Comparison of ENCODE assay signal across 20 mouse cellular contexts in genomic region chr2:153393045-153393444, GRCm38 (mm10). TPM values are rescaled to one million over a fixed set of nuclear protein-coding genes. Genes with fewer than 3 reads are reported as not detected.
DNase-seq lines count a peak whose midpoint lies in the region; ATAC-seq and TF ChIP-seq lines count a peak whose summit lies in the region.
"Had no signal": no experiment of that assay in that cellular context is flagged by ENCODE, and none has a peak within 500 bp of the region (broad histone marks: within the 10 kb centered on the region; RNA-seq: fewer than 3 reads in every experiment).

No protein-coding gene starts in this region.

- H3K27me3 ChIP-seq in liver, adult 2 months (ENCODE audit: control insufficient read depth, insufficient read depth, low read length), result no peaks in the 10 kb centered on the region
- no peaks in the 10 kb centered on the region for H3K27me3 ChIP-seq in heart, embryonic 15.5 days
- no peaks in the 10 kb centered on the region for H3K27me3 ChIP-seq in embryonic facial prominence, embryonic 10.5 days (replicated peaks; ENCODE audit: low read depth, poor library complexity, severe bottlenecking)
- H3K27me3 ChIP-seq: hindbrain, embryonic 12.5 days; liver, embryonic 13.5 days; lung, embryonic 15.5 days; midbrain, embryonic 12.5 days had no signal

- H3K27ac ChIP-seq in liver, adult 2 months (replicated peaks; ENCODE audit: insufficient read depth, low read depth, low read length), result no peak overlapping the region
- H3K27ac ChIP-seq in heart, embryonic 15.5 days, result peak overlapping the region; percentile 31; the same call in 1 of the 2 replicates
- H3K27ac ChIP-seq in embryonic facial prominence, embryonic 10.5 days (replicated peaks), result no peak overlapping the region
- H3K27ac ChIP-seq: hindbrain, embryonic 12.5 days; limb, embryonic 10.5 days; liver, embryonic 13.5 days; lung, embryonic 15.5 days; macrophage; midbrain, embryonic 12.5 days; stomach, postnatal 0 days had no signal

- no peak overlapping the region for H3K4me3 ChIP-seq in liver, adult 2 months (ENCODE audit: insufficient read depth, low read depth, low read length)
- H3K4me3 ChIP-seq in heart, embryonic 15.5 days, result no peak overlapping the region
- no peak overlapping the region for H3K4me3 ChIP-seq in embryonic facial prominence, embryonic 10.5 days
- H3K4me3 ChIP-seq: hindbrain, embryonic 12.5 days; limb, embryonic 10.5 days; liver, embryonic 13.5 days; lung, embryonic 15.5 days; midbrain, embryonic 12.5 days had no signal

- no peaks in the 10 kb centered on the region for H3K4me1 ChIP-seq in liver, adult 2 months (ENCODE audit: control insufficient read depth, insufficient read depth, low read length)
- H3K4me1 ChIP-seq in heart, embryonic 15.5 days (replicated peaks), result peaks cover 16% of the 10 kb centered on the region
- no peaks in the 10 kb centered on the region for H3K4me1 ChIP-seq in embryonic facial prominence, embryonic 10.5 days
- H3K4me1 ChIP-seq: hindbrain, embryonic 12.5 days; limb, embryonic 10.5 days; lung, embryonic 15.5 days; midbrain, embryonic 12.5 days had no signal

- ATAC-seq in heart, embryonic 15.5 days (replicated peaks; ENCODE audit: insufficient number of reproducible peaks, insufficient read depth, low FRiP score, low read depth), result 0 out of 2 replicates have a peak, but pooled peaks have one; percentile 47
- ATAC-seq: inflammation-experienced regulatory T-cells, adult 6 months had no signal

- no peaks in the 10 kb centered on the region; the same call in 1 of the 2 replicates for H3K79me2 ChIP-seq in liver, adult 2 months (ENCODE audit: control insufficient read depth, insufficient read depth, low read length)

- no peak overlapping the region for H3K9ac ChIP-seq in liver, adult 2 months (ENCODE audit: low read depth, low read length)
- H3K9ac ChIP-seq in heart, embryonic 15.5 days, result no peak overlapping the region
- H3K9ac ChIP-seq: hindbrain, embryonic 12.5 days; liver, embryonic 13.5 days; lung, embryonic 15.5 days; midbrain, embryonic 12.5 days had no signal

- H3K4me2 ChIP-seq in heart, embryonic 15.5 days, result no peak overlapping the region
- H3K4me2 ChIP-seq: hindbrain, embryonic 12.5 days; liver, embryonic 13.5 days; lung, embryonic 15.5 days; midbrain, embryonic 12.5 days had no signal

- peak; percentile 33 for DNase-seq in liver, adult 2 months (ENCODE audit: extremely low read depth, low read depth, low spot score)
- no peak for DNase-seq in liver
- peak; percentile 53 for DNase-seq in cerebellum, adult 8-10 months
- DNase-seq in embryonic facial prominence, embryonic 10.5 days (ENCODE audit: low spot score), result no peak
- DNase-seq in layer of hippocampus, adult 11-12 months (ENCODE audit: low spot score), result no peak
- DNase-seq in kidney, postnatal 14 days, result no peak
- DNase-seq: adrenal gland, adult 2 months; gastrocnemius, postnatal 25 days; kidney, adult 8-10 months; liver, embryonic 13.5 days; right cerebral cortex, postnatal 25 days; thymus, postnatal 14 days had no signal

- no peak for TF ChIP-seq POLR2A in liver, adult 2 months (IDR thresholded peaks at IDR 0.05; ENCODE audit: extremely low read depth, insufficient read depth, low read length)

- peaks cover 69% of the 10 kb centered on the region for H3K36me3 ChIP-seq in liver, adult 2 months (ENCODE audit: control insufficient read depth, insufficient read depth, low read length)
- H3K36me3 ChIP-seq in heart, embryonic 15.5 days, result peaks cover 68% of the 10 kb centered on the region
- H3K36me3 ChIP-seq in embryonic facial prominence, embryonic 10.5 days (replicated peaks), result peaks cover 97% of the 10 kb centered on the region

- TF ChIP-seq CTCF in liver, adult 2 months (IDR thresholded peaks at IDR 0.05; ENCODE audit: low read depth, low read length), result no peak

- H3K9me3 ChIP-seq in heart, embryonic 15.5 days (replicated peaks), result no peaks in the 10 kb centered on the region
- H3K9me3 ChIP-seq in embryonic facial prominence, embryonic 10.5 days, result peaks cover 9% of the 10 kb centered on the region; the same call in 1 of the 2 replicates
- H3K9me3 ChIP-seq: hindbrain, embryonic 12.5 days; limb, embryonic 10.5 days; liver, embryonic 13.5 days; lung, embryonic 15.5 days; midbrain, embryonic 12.5 days had no signal

- WGBS in liver, adult 2 months, result 81% methylated on average over 10 of the region's 10 CpGs
- 54% methylated on average over 10 of the region's 10 CpGs for WGBS in heart, embryonic 15.5 days
- 93% methylated on average over 10 of the region's 10 CpGs for WGBS in embryonic facial prominence, embryonic 10.5 days

RNA-seq across cellular contexts. Expression of gene Asxl1, which starts 47.4 kb away (rescaled TPM):
- 6.2 and 8.9 TPM in 2 replicates for total RNA-seq in liver, adult 2 months (2014; rRNA removed)
- polyA plus RNA-seq in liver, adult 2 months (2012; rRNA removed), result 3.3 and 4.7 TPM in 2 replicates
- polyA plus RNA-seq in heart, embryonic 15.5 days (2015; fragmentation: Nextera tagmentation; extraction: Ambion mirVana), result 9.8 and 12.5 TPM in 2 replicates
- 14.2 and 14.4 TPM in 2 replicates for polyA plus RNA-seq in embryonic facial prominence, embryonic 10.5 days (2016; fragmentation: Nextera tagmentation; extraction: Ambion mirVana)

Comparison
In these comparisons a context has a peak if more than half of its experiments do, and no peak if none do; other contexts are left out.
1. DNase-seq: peak in liver, adult 2 months (single experiment) and cerebellum, adult 8-10 months (single experiment); none in liver (single experiment), embryonic facial prominence, embryonic 10.5 days (single experiment), layer of hippocampus, adult 11-12 months (single experiment) and kidney, postnatal 14 days (single experiment).